Mouse (Mus musculus): ENCODE results near the gene Gm45808.

DNA sequence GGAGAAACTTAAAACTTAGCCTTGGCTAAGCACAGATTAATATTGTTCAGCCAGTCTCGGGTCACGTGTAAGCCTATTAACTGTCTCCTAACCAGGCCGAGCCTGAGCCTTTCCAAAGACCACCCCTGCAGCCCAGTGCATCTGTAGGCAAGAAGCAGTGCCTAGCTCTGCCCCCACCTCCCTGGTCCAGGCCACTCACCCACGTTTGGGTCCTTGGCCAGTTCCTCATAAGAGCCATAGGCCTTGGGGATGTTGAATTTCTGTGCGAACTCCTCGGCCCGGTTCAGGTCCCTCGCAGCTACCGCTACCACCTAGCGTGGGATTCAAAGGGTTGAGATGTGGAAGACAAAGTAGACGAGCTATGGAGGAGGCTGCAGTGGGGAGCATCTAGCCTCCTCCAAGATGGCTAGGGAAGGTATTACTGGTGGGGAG, 1.3 kb upstream of the Gm45808 start:
- TF ChIP-seq POLR2A (IDR thresholded peaks at IDR 0.05; ENCODE audit: low read depth, low read length) (no peak), CTCF (IDR thresholded peaks at IDR 0.05; ENCODE audit: borderline replicate concordance, insufficient read depth, low read length) (no peak)

Measured in embryonic fibroblast, embryonic 13.5 days (primary cell).